Mouse (Mus musculus): Measurements from ENCODE around the gene Ofcc1. TPM values are rescaled to one million over a fixed set of nuclear protein-coding genes. Genes with fewer than 3 reads are reported as not detected.

Gene Ofcc1
- polyA plus RNA-seq, 1 experiment = not detected

GRCm38 (mm10) chr13:40267546-40267945 lies 93.7 kb downstream of the Ofcc1 start:
- TF ChIP-seq POLR2A (IDR thresholded peaks at IDR 0.05; ENCODE audit: control insufficient read depth, extremely low read depth, insufficient read depth, low read length, poor library complexity) (no peak), CTCF (IDR thresholded peaks at IDR 0.05; ENCODE audit: borderline replicate concordance, control insufficient read depth, extremely low read depth, insufficient read depth, low read length, poor library complexity) (no peak)
- Histone ChIP-seq H3K4me3 (ENCODE audit: control insufficient read depth, insufficient read depth, low read length) (no peak overlapping the region), H3K4me1 (replicated peaks; ENCODE audit: control insufficient read depth, insufficient read depth, low read length) (no peaks in the 10 kb centered on the region), H3K36me3 (ENCODE audit: control insufficient read depth, insufficient read depth, low read length) (no peaks in the 10 kb centered on the region), H3K27ac (ENCODE audit: control insufficient read depth, insufficient read depth, low read length) (no peak overlapping the region), H3K27me3 (ENCODE audit: control insufficient read depth, insufficient read depth, low read length) (no peaks in the 10 kb centered on the region)
- DNase-seq = no peak
- WGBS = 94% methylated on average over 9 of the region's 9 CpGs

DNA sequence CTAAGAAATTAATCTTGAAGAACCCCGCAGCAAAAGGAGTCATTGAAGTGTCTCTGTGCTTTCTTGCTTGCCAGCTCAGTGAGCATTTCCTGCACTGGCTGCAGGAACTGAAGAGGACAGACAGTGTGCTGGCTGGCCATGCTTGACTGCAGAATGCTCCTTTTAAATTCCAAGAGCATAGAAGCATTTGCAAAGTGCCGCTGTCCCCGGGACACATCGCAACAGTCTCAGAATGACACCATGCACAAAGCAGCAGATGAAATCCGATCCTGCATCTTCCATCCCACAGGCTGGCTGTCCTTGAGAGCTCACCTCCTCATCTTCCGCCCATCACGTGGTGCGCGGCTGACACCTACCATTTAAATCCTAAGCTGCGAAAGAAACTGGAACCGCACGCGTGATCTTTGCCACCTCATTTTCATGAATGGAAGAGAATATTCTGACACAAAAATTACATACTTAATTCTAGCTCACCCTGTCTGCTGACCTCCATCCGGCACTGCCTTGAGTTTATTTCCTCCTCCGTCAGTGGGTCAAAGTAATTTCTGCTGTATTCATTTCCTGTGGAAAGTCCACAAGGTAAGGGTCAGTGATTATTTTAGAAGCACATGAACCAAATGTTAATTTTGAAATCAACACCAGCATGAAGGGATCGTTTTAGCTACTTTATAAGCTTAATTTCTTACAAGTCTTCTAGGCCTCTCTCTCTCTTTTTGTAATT lies 98.0 kb downstream of the Ofcc1 start:
- no peak overlapping the region for H3K27ac ChIP-seq (ENCODE audit: control insufficient read depth, insufficient read depth, low read length)
- TF ChIP-seq CTCF (IDR thresholded peaks at IDR 0.05; ENCODE audit: borderline replicate concordance, control insufficient read depth, extremely low read depth, insufficient read depth, low read length, poor library complexity) = no peak
- TF ChIP-seq POLR2A (IDR thresholded peaks at IDR 0.05; ENCODE audit: control insufficient read depth, extremely low read depth, insufficient read depth, low read length, poor library complexity) = no peak
- no peak overlapping the region for H3K4me3 ChIP-seq (ENCODE audit: control insufficient read depth, insufficient read depth, low read length)
- no peaks in the 10 kb centered on the region for H3K4me1 ChIP-seq (replicated peaks; ENCODE audit: control insufficient read depth, insufficient read depth, low read length)
- H3K36me3 ChIP-seq (ENCODE audit: control insufficient read depth, insufficient read depth, low read length) = no peaks in the 10 kb centered on the region
- no peak for DNase-seq
- H3K27me3 ChIP-seq (ENCODE audit: control insufficient read depth, insufficient read depth, low read length) = no peaks in the 10 kb centered on the region
- WGBS = 88% methylated on average over 16 of the region's 16 CpGs

DNA sequence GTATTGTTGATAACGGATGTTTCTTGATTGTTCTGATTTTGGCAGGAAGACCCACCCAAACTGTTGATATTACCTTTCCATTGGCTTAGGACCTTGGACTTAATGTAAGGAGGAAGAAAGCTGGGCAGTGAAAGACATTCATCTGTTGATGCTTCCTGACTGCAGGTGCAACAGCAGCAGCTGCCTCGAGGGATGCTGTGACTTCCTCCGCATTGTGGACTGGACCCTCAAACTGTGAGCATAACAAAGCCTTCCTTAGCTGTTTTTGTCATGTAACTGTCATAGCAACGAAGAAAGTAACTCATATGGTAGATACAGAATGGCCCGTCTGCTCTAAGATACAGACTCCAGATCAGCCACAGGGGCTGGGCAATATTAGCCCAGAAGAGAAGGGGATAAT lies 102.5 kb downstream of the Ofcc1 start:
- no peak overlapping the region for H3K27ac ChIP-seq (ENCODE audit: control insufficient read depth, insufficient read depth, low read length)
- no peaks in the 10 kb centered on the region for H3K27me3 ChIP-seq (ENCODE audit: control insufficient read depth, insufficient read depth, low read length)
- no peak for TF ChIP-seq POLR2A (IDR thresholded peaks at IDR 0.05; ENCODE audit: control insufficient read depth, extremely low read depth, insufficient read depth, low read length, poor library complexity)
- no peak for TF ChIP-seq CTCF (IDR thresholded peaks at IDR 0.05; ENCODE audit: borderline replicate concordance, control insufficient read depth, extremely low read depth, insufficient read depth, low read length, poor library complexity)
- no peak overlapping the region for H3K4me3 ChIP-seq (ENCODE audit: control insufficient read depth, insufficient read depth, low read length)
- no peaks in the 10 kb centered on the region for H3K36me3 ChIP-seq (ENCODE audit: control insufficient read depth, insufficient read depth, low read length)
- 76% methylated on average over 5 of the region's 5 CpGs for WGBS
- no peak for DNase-seq
- H3K4me1 ChIP-seq (replicated peaks; ENCODE audit: control insufficient read depth, insufficient read depth, low read length) = no peaks in the 10 kb centered on the region

DNA sequence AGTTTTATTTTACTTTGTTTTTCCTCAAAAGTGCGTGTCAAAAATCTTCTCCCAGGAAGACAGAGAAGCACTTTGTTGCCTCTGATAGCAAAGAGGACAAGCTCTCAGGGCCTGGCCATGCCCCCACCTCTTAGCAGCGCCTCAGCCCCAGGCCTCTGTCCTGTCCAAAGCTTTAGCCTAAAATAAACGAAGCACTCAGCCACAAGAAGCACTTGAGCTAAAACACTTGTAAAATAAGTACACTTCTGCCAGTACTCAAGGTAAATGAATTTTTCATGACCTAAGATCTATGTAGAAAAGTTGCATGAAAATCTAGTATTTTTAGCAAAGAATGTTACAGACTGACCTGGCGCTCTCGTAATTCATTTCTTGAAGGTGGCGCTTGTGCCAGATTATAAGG lies 117.4 kb downstream of the Ofcc1 start:
- H3K4me1 ChIP-seq (replicated peaks; ENCODE audit: control insufficient read depth, insufficient read depth, low read length) = no peaks in the 10 kb centered on the region
- no peaks in the 10 kb centered on the region for H3K27me3 ChIP-seq (ENCODE audit: control insufficient read depth, insufficient read depth, low read length)
- H3K27ac ChIP-seq (ENCODE audit: control insufficient read depth, insufficient read depth, low read length) = no peak overlapping the region
- no peaks in the 10 kb centered on the region for H3K36me3 ChIP-seq (ENCODE audit: control insufficient read depth, insufficient read depth, low read length)
- H3K4me3 ChIP-seq (ENCODE audit: control insufficient read depth, insufficient read depth, low read length) = no peak overlapping the region
- no peak for TF ChIP-seq POLR2A (IDR thresholded peaks at IDR 0.05; ENCODE audit: control insufficient read depth, extremely low read depth, insufficient read depth, low read length, poor library complexity)
- TF ChIP-seq CTCF (IDR thresholded peaks at IDR 0.05; ENCODE audit: borderline replicate concordance, control insufficient read depth, extremely low read depth, insufficient read depth, low read length, poor library complexity) = no peak
- WGBS = 91% methylated on average over 6 of the region's 6 CpGs
- no peak for DNase-seq

GRCm38 (mm10) chr13:40236356-40236755 lies 124.9 kb downstream of the Ofcc1 start:
- H3K27ac ChIP-seq (ENCODE audit: control insufficient read depth, insufficient read depth, low read length) = no peak overlapping the region
- no peaks in the 10 kb centered on the region for H3K36me3 ChIP-seq (ENCODE audit: control insufficient read depth, insufficient read depth, low read length)
- H3K4me3 ChIP-seq (ENCODE audit: control insufficient read depth, insufficient read depth, low read length) = no peak overlapping the region
- WGBS = 77% methylated on average over 3 of the region's 3 CpGs
- H3K27me3 ChIP-seq (ENCODE audit: control insufficient read depth, insufficient read depth, low read length) = no peaks in the 10 kb centered on the region
- no peak for DNase-seq
- no peak for TF ChIP-seq CTCF (IDR thresholded peaks at IDR 0.05; ENCODE audit: borderline replicate concordance, control insufficient read depth, extremely low read depth, insufficient read depth, low read length, poor library complexity)
- no peak for TF ChIP-seq POLR2A (IDR thresholded peaks at IDR 0.05; ENCODE audit: control insufficient read depth, extremely low read depth, insufficient read depth, low read length, poor library complexity)
- H3K4me1 ChIP-seq (replicated peaks; ENCODE audit: control insufficient read depth, insufficient read depth, low read length) = no peaks in the 10 kb centered on the region

DNA sequence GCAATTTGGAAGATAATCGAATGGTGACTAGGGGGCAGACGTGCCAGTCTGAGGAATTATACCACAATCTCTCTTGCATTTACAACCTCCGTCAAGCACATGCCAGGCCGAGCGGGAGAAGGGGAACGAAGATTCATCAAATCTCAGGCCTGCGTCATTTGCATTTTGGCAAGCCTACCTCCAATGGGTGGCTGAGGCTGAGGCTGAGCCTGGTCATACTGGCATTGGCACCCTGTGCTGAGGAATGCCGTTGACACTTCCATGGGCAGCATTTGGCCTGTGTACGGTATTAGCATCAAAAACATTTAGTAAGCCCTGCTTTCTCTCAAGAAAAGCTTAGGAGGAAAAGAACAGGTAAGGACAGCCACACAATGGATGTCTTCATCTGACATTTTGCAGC lies 152.9 kb downstream of the Ofcc1 start:
- no peak for DNase-seq
- Histone ChIP-seq H3K27me3 (ENCODE audit: control insufficient read depth, insufficient read depth, low read length) (no peaks in the 10 kb centered on the region), H3K4me3 (ENCODE audit: control insufficient read depth, insufficient read depth, low read length) (no peak overlapping the region), H3K27ac (ENCODE audit: control insufficient read depth, insufficient read depth, low read length) (no peak overlapping the region), H3K36me3 (ENCODE audit: control insufficient read depth, insufficient read depth, low read length) (no peaks in the 10 kb centered on the region), H3K4me1 (replicated peaks; ENCODE audit: control insufficient read depth, insufficient read depth, low read length) (no peaks in the 10 kb centered on the region)
- no peak for TF ChIP-seq CTCF (IDR thresholded peaks at IDR 0.05; ENCODE audit: borderline replicate concordance, control insufficient read depth, extremely low read depth, insufficient read depth, low read length, poor library complexity)
- no peak for TF ChIP-seq POLR2A (IDR thresholded peaks at IDR 0.05; ENCODE audit: control insufficient read depth, extremely low read depth, insufficient read depth, low read length, poor library complexity)
- WGBS = 89% methylated on average over 9 of the region's 9 CpGs

DNA sequence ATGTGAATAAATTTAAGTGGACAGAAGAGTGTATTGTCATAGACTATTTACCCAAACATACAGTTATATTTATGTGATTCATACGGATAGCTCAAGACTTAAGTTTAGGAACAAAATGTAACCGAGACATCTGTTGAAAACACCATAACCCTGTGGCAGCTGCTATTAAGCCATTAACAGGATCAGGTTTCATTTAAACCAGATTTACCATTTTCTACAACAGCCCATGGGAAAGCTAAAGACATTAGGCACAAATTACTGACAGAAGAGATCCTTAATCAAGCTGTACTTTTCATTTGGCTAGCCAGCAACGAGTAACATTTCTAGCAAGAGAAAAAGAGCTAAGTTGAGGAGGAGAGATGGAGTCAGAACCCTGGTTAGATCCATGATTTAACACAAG lies 179.5 kb downstream of the Ofcc1 start:
- DNase-seq = no peak
- Histone ChIP-seq H3K4me1 (replicated peaks; ENCODE audit: control insufficient read depth, insufficient read depth, low read length) (no peaks in the 10 kb centered on the region), H3K36me3 (ENCODE audit: control insufficient read depth, insufficient read depth, low read length) (no peaks in the 10 kb centered on the region), H3K27me3 (ENCODE audit: control insufficient read depth, insufficient read depth, low read length) (no peaks in the 10 kb centered on the region), H3K4me3 (ENCODE audit: control insufficient read depth, insufficient read depth, low read length) (no peak overlapping the region), H3K27ac (ENCODE audit: control insufficient read depth, insufficient read depth, low read length) (no peak overlapping the region)
- 90% methylated on average over 3 of the region's 3 CpGs for WGBS
- TF ChIP-seq CTCF (IDR thresholded peaks at IDR 0.05; ENCODE audit: borderline replicate concordance, control insufficient read depth, extremely low read depth, insufficient read depth, low read length, poor library complexity) (no peak), POLR2A (IDR thresholded peaks at IDR 0.05; ENCODE audit: control insufficient read depth, extremely low read depth, insufficient read depth, low read length, poor library complexity) (no peak)
